Mouse (Mus musculus) embryonic fibroblast, embryonic 13.5 days (primary cell): ENCODE data around the gene Pla2g3. TPM values are rescaled to one million over a fixed set of nuclear protein-coding genes. Genes with fewer than 3 reads are reported as not detected.

Experiments
- H3K27ac ChIP-seq: 2 replicates; pipeline ENCODE4 v1.5.1; 2012; ENCODE audit warnings: low read length, control low read depth, inconsistent platforms; ENCODE audit not compliant: insufficient read depth
- H3K4me1 ChIP-seq: 2 replicates; pipeline ENCODE4 v1.6.1; 2011; ENCODE audit warnings: low read length; ENCODE audit not compliant: control insufficient read depth, insufficient read depth
- H3K4me3 ChIP-seq: 2 replicates; pipeline ENCODE4 v1.5.1; 2011; ENCODE audit warnings: mild to moderate bottlenecking, control low read depth, low read length; ENCODE audit not compliant: insufficient read depth
- CTCF ChIP-seq: IDR thresholded peaks from 2 replicates; pipeline ENCODE4 v1.5.1; 2011; ENCODE audit warnings: mild to moderate bottlenecking, control low read depth, low read length, moderate library complexity, borderline replicate concordance; ENCODE audit not compliant: insufficient read depth
- POLR2A ChIP-seq: IDR thresholded peaks from 2 replicates; pipeline ENCODE4 v1.6.1; 2011; ENCODE audit warnings: low read depth, mild to moderate bottlenecking, control low read depth, low read length, moderate library complexity
- polyA plus RNA-seq: library from polyadenylated mRNA; stranded (reverse); fragments of >200 nt; gene quantifications from 2 replicates; pipeline ENCODE4 v1.2.4, GENCODE M21; 2011; ENCODE audit warnings: low read depth; ENCODE audit not compliant: missing spikeins, insufficient read length

The Pla2g3 gene
- polyA plus RNA-seq, 1 experiment = 0.25 TPM

GRCm38 (mm10) chr11:3509181-3510085 lies 21.3 kb downstream of the Pla2g3 start:
- no peak overlapping the region for H3K4me3 ChIP-seq
- H3K4me1 ChIP-seq = peaks cover 2% of the 10 kb centered on the region
- TF ChIP-seq CTCF (no peak), POLR2A (no peak)
- H3K27ac ChIP-seq = no peak overlapping the region

DNA sequence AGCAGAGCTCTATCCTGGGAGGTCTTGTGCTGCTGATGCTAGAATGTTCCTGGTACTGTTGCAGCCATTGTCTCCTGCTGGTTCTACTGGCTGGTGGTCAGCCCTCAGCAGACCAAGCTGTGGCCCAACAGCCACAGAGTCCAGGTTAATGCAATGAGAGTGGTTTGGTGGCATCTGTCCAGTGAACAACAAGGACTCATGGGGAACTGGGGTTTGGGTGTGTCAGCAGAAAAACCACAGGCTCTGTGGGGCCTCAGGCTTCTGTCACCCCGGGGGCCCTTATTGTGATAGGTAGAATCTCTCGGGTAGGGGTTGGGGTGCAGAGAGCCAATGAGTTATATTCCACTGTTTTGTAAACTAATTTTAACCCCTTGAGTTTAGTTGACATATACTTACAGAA lies 22.2 kb downstream of the Pla2g3 start:
- H3K27ac ChIP-seq = no peak overlapping the region
- H3K4me1 ChIP-seq = peaks cover 2% of the 10 kb centered on the region
- TF ChIP-seq POLR2A (no peak), CTCF (no peak)
- H3K4me3 ChIP-seq = no peak overlapping the region

- no peak for TF ChIP-seq CTCF
- no peak for TF ChIP-seq POLR2A
- H3K4me1 ChIP-seq = peaks cover 6% of the 10 kb centered on the region
- H3K4me3 ChIP-seq = no peak overlapping the region
- H3K27ac ChIP-seq = no peak overlapping the region
Measured at GRCm38 (mm10) chr11:3513291-3513690, 25.2 kb downstream of the Pla2g3 start.

GRCm38 (mm10) chr11:3514529-3515054 lies 26.5 kb downstream of the Pla2g3 start, which contains the start of gene Selenom:
Selenom (plus strand) TSS chr11:3514684.
- peaks cover 6% of the 10 kb centered on the region for H3K4me1 ChIP-seq
- TF ChIP-seq POLR2A (peak; percentile 99), CTCF (peak; percentile 95)
- H3K27ac ChIP-seq = peak within 1 kb of the TSS; percentile 44
- peak within 1 kb of the TSS; percentile 65 for H3K4me3 ChIP-seq

DNA sequence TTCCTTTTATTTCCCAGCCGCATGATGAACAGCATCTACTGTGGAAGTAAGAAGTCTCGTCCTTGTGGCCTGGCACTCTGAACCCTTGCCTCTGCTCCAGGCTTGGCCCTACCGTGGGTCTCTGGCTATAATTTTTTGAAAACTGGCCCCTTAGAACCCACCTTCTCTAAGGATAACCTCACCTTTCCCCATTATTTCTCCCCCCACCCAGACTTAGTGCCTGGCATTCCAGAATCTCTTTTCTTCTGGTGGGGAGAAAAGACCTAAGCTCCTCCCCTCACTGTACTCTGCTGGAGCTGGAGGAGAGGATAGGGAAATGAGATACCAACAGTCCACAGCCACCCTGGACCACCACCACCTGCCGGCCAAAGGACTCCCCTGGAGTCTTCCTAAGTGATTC lies 27.1 kb downstream of the Pla2g3 start:
- peaks cover 6% of the 10 kb centered on the region for H3K4me1 ChIP-seq
- TF ChIP-seq POLR2A (no peak), CTCF (no peak)
- peak overlapping the region; percentile 65 for H3K4me3 ChIP-seq
- H3K27ac ChIP-seq = peak overlapping the region; percentile 41

- Histone ChIP-seq H3K27ac (0 out of 2 replicates have a peak overlapping the region, but pooled peaks have one; percentile 6), H3K4me1 (peaks cover 6% of the 10 kb centered on the region), H3K4me3 (peak overlapping the region; percentile 65)
- TF ChIP-seq POLR2A = no peak
- no peak for TF ChIP-seq CTCF
Measured at GRCm38 (mm10) chr11:3515637-3516036, 27.6 kb downstream of the Pla2g3 start.

GRCm38 (mm10) chr11:3516121-3516520 lies 28.0 kb downstream of the Pla2g3 start:
- Histone ChIP-seq H3K27ac (no peak overlapping the region), H3K4me1 (peaks cover 6% of the 10 kb centered on the region), H3K4me3 (peak overlapping the region; percentile 65)
- TF ChIP-seq POLR2A (no peak), CTCF (no peak)

GRCm38 (mm10) chr11:3516859-3517845 lies 29.1 kb downstream of the Pla2g3 start:
- peaks cover 6% of the 10 kb centered on the region for H3K4me1 ChIP-seq
- H3K4me3 ChIP-seq = no peak overlapping the region
- TF ChIP-seq CTCF (no peak), POLR2A (peak; percentile 24)
- no peak overlapping the region for H3K27ac ChIP-seq

DNA sequence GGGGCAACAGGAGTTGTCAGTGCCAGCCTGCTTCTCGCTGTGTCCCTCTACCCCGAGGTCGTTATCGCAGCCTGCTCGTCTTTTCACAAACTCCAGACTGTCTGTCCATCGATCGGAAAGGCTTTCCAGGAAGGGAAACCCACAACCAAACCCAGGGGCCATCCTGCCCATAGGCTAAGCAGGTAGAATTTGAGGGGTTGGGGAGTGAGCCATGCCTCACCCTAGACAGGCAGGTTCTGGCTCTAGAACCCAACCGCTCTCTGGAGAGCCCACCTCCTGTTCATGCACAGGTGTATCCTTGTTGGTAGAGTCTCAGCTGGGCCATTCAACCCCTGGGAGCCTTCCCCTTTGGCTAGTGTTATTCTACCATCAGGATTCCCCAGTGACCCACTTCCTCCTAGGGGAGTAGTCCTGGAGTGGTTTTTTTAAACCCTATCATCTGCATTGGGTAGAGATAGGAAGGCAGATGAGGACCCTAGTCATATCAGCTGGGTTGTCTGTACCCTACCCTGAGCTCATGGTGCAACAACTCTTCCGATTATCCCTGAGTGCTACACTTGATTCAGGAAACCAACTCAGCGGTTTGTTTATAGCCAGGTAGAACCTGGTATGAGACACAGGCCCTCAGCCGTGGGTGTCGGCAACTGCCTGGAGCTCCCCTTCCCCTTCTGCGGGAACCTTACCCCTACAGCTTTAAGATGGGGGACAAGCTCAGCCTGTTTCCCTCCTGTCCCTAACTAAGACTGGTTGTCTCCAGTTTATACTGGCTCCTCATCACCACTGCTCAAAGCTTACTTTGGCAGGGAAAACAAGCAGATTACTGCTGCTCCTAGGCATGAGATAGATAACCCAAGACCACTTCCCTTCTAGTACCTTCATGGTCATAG lies 30.0 kb downstream of the Pla2g3 start:
- H3K27ac ChIP-seq = no peak overlapping the region
- no peak overlapping the region for H3K4me3 ChIP-seq
- H3K4me1 ChIP-seq = peaks cover 6% of the 10 kb centered on the region
- no peak for TF ChIP-seq CTCF
- TF ChIP-seq POLR2A = 0 out of 2 replicates have a peak, but pooled peaks have one; percentile 0
